Mouse (Mus musculus): ENCODE data around the gene Preb.

The Preb gene

GRCm38 (mm10) chr5:30959966-30960501, at the start of gene Preb:
Gene Preb (minus strand): TSS chr5:30960361.
- peak; percentile 99 to 100 for DNase-seq

GRCm38 (mm10) chr5:31004184-31004583, 44.0 kb upstream of the Preb start:
- DNase-seq: peak; percentile 93 to 95

- DNase-seq: peak in 1 of 2 experiments; percentile 5
Observed at GRCm38 (mm10) chr5:31001560-31001959, 41.4 kb upstream of the Preb start.

- no peak for DNase-seq
Observed at GRCm38 (mm10) chr5:31000993-31001392, 40.8 kb upstream of the Preb start.

- no peak for DNase-seq
Observed at GRCm38 (mm10) chr5:31000122-31000521, 40.0 kb upstream of the Preb start.

GRCm38 (mm10) chr5:30999324-30999723, 39.2 kb upstream of the Preb start:
- no peak for DNase-seq

GRCm38 (mm10) chr5:30998306-30998705, 38.1 kb upstream of the Preb start:
- DNase-seq: peak in 1 of 2 experiments; percentile 26

- DNase-seq: no peak
Observed at GRCm38 (mm10) chr5:30994910-30995635, 34.9 kb upstream of the Preb start.

GRCm38 (mm10) chr5:30994074-30994473, 33.9 kb upstream of the Preb start:
- no peak for DNase-seq

- DNase-seq: no peak
Observed at GRCm38 (mm10) chr5:30992980-30993676, 33.0 kb upstream of the Preb start.

GRCm38 (mm10) chr5:30982357-30982756, 22.2 kb upstream of the Preb start:
- no peak for DNase-seq

GRCm38 (mm10) chr5:30974870-30975656, 14.9 kb upstream of the Preb start:
- no peak for DNase-seq

GRCm38 (mm10) chr5:30969440-30969839, 9.3 kb upstream of the Preb start:
- DNase-seq: no peak

GRCm38 (mm10) chr5:30968416-30968815, 8.3 kb upstream of the Preb start, which contains the start of gene Tcf23:
Gene Tcf23 (plus strand): TSS chr5:30968662.
- DNase-seq: no peak

GRCm38 (mm10) chr5:30966189-30966588, 6.0 kb upstream of the Preb start:
- DNase-seq: no peak

- DNase-seq: no peak
Observed at GRCm38 (mm10) chr5:30963916-30964315, 3.8 kb upstream of the Preb start.

GRCm38 (mm10) chr5:30961545-30962505, 1.7 kb upstream of the Preb start:
- DNase-seq: no peak

GRCm38 (mm10) chr5:30960814-30961213, 653 bp upstream of the Preb start:
- DNase-seq: no peak

GRCm38 (mm10) chr5:30959198-30959854, 835 bp downstream of the Preb start:
- DNase-seq: no peak

GRCm38 (mm10) chr5:30957891-30958290, 2.3 kb downstream of the Preb start:
- DNase-seq: peak in 1 of 2 experiments; percentile 33

- DNase-seq: peak; percentile 30 to 56
Observed at GRCm38 (mm10) chr5:30955751-30956150, 4.4 kb downstream of the Preb start.
